Mouse (Mus musculus) kidney, postnatal 0 days (tissue): ENCODE results near the gene Top2a. TPM values are rescaled to one million over a fixed set of nuclear protein-coding genes. Genes with fewer than 3 reads are reported as not detected.

Experiments used
- ATAC-seq: fragments of 200-750 bp; cut with Nextera tagmentation; replicated peaks from 2 replicates; pipeline ENCODE4 v1.8.0; 2017; ENCODE audit warnings: low read depth, moderate number of reproducible peaks, moderate TSS enrichment, moderate library complexity; ENCODE audit not compliant: low FRiP score
- DNase-seq: peaks from one replicate; pipeline ENCODE4 v3.0.0-alpha.2; 2016; ENCODE audit warnings: low spot score
- H3K27ac ChIP-seq: fragments of 300-500 bp; sonication (generic); 2 replicates; pipeline ENCODE4 v1.5.1; 2014; ENCODE audit warnings: mild to moderate bottlenecking
- H3K27me3 ChIP-seq: fragments of 300-500 bp; sonication (generic); 2 replicates; pipeline ENCODE4 v1.6.1; 2014; ENCODE audit warnings: low read length, mixed read lengths; ENCODE audit not compliant: insufficient read depth
- H3K36me3 ChIP-seq: fragments of 300-500 bp; sonication (generic); 2 replicates; pipeline ENCODE4 v1.6.1; 2014; ENCODE audit warnings: low read length, mixed read lengths; ENCODE audit not compliant: insufficient read depth
- H3K4me1 ChIP-seq: fragments of 300-500 bp; sonication (generic); replicated peaks from 2 replicates; pipeline ENCODE4 v1.6.1; 2014; ENCODE audit warnings: antibody characterized with exemption, low read length, mixed read lengths; ENCODE audit not compliant: insufficient read depth
- H3K4me2 ChIP-seq: fragments of 300-500 bp; sonication (generic); 2 replicates; pipeline ENCODE4 v1.6.1; 2014; ENCODE audit warnings: mild to moderate bottlenecking, low read length, moderate library complexity, mixed read lengths
- H3K4me3 ChIP-seq: fragments of 300-500 bp; sonication (generic); replicated peaks from 2 replicates; pipeline ENCODE4 v1.5.1; 2014; ENCODE audit warnings: low read depth, low read length
- H3K9ac ChIP-seq: fragments of 300-500 bp; sonication (generic); 2 replicates; pipeline ENCODE4 v1.6.1; 2014; ENCODE audit warnings: low read depth, low read length
- H3K9me3 ChIP-seq: fragments of 300-500 bp; sonication (generic); replicated peaks from 2 replicates; pipeline ENCODE4 v1.6.1; 2016; ENCODE audit warnings: low read length, inconsistent platforms, mixed read lengths
- CTCF ChIP-seq: IDR thresholded peaks from 2 replicates; pipeline ENCODE4 v1.5.1; 2016; ENCODE audit warnings: antibody characterized with exemption, low read depth, mild to moderate bottlenecking, moderate library complexity
- WGBS: fragments of 180-500 bp; shearing (Covaris S2); extraction: QIAGEN DNeasy Blood & Tissue Kit; methylation state at CpG from one replicate; pipeline ENCODE4 v1.1.7; 2014; 5-methylcytosine and 5-hydroxymethylcytosine counted together
- polyA plus RNA-seq: library from polyadenylated mRNA; unstranded; fragments of >200 nt; fragmentation: Nextera tagmentation; extraction: Ambion mirVana; gene quantifications from 2 replicates; pipeline ENCODE4 v1.2.1, GENCODE M21; 2015

The Top2a gene
- polyA plus RNA-seq, 1 experiment from 2014 or later: 70.5 TPM

DNA sequence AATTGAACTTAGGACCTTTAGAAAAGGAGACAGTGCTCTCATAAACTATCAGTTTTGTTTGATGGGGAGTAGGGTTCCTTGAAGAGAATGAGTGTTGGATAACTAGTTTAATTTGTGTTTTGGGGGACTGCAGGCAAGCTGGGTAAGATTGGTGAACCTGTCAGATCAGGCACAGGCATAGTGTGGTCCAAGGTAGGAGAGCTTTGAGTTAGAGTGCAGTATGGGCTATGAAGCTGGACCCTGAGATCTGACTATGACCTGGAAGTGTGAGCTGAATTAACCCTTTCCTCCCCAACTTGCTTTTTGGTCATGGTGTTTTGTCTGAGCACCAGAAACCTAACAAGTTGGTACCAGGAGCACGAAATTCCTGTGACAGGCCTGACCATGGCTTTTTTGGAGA is 10.1 kb downstream of the Top2a start:
- Histone ChIP-seq H3K27me3 (no peaks in the 10 kb centered on the region), H3K36me3 (peaks cover 37% of the 10 kb centered on the region), H3K4me3 (no peak overlapping the region), H3K4me1 (no peaks in the 10 kb centered on the region), H3K9me3 (no peaks in the 10 kb centered on the region), H3K9ac (no peak overlapping the region), H3K27ac (no peak overlapping the region), H3K4me2 (no peak overlapping the region)
- no peak for TF ChIP-seq CTCF
- 81% methylated on average over 1 of the region's 1 CpGs for WGBS
- ATAC-seq (no peak), DNase-seq (no peak)

DNA sequence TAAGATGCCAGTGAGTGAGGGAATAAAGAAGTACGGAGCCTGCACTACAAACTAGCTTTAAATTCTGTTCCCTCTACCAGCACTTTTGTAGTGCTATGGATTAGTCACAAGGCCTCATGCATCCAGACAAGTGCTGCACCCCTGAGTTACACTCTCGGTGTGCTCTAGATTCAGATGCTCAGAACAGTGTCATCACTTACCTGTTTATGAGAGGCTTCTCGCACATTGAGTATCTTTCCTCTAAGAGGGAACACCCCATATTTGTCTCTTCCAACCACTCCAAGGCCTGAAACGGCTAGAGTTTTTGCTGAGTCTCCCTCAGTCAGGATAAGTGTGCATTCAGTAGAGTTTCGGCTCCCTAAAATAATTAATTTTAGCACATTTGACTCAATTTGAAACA is 13.3 kb downstream of the Top2a start:
- Histone ChIP-seq H3K27me3 (no peaks in the 10 kb centered on the region), H3K4me2 (no peak overlapping the region), H3K36me3 (peaks cover 35% of the 10 kb centered on the region), H3K27ac (no peak overlapping the region), H3K9ac (no peak overlapping the region), H3K9me3 (no peaks in the 10 kb centered on the region), H3K4me1 (no peaks in the 10 kb centered on the region), H3K4me3 (no peak overlapping the region)
- DNase-seq (no peak), ATAC-seq (no peak)
- WGBS: 94% methylated on average over 5 of the region's 5 CpGs
- no peak for TF ChIP-seq CTCF

DNA sequence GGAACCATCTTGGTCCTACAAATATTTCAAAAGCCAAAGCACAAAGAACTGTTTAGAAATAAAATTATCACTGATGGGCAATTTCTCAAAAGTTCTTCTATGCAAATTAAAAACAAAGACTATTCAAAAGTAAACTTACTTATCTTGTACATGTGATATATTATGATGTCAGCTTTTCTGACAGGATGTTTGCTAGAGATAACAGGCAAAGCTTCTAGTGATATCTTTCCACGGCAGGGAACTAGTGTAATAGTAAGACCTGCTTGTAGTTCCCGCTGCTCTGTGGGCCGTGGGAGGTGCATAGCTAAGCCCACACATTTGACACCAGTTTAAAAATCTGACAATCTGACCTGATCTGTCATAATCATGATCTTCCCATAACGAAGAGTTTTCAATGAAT is 13.9 kb downstream of the Top2a start:
- no peak for TF ChIP-seq CTCF
- no peak overlapping the region for H3K4me2 ChIP-seq
- H3K9me3 ChIP-seq: no peaks in the 10 kb centered on the region
- H3K36me3 ChIP-seq: peaks cover 33% of the 10 kb centered on the region
- 86% methylated on average over 4 of the region's 4 CpGs for WGBS
- ATAC-seq (no peak), DNase-seq (no peak)
- H3K27me3 ChIP-seq: no peaks in the 10 kb centered on the region
- H3K4me3 ChIP-seq: no peak overlapping the region
- no peak overlapping the region for H3K9ac ChIP-seq
- no peak overlapping the region for H3K27ac ChIP-seq
- no peaks in the 10 kb centered on the region for H3K4me1 ChIP-seq

DNA sequence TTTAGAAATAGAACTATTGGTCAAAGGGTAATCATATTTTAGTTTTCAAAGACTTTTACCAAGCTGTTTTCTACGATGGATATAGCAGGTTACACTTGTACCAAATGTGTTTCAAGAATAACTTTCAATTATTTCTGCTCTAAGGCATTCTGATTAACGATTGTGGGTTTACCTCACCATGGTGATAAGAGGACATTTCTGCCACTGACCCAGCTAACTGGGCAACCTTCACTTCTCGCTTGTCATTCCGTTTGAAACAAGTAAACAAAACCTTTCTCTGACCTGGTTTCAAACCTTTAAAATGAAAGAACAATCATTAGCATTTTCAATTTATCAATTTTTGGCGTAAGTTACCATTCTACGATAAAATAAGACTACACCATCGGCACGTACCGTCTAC is 17.2 kb downstream of the Top2a start:
- Histone ChIP-seq H3K4me3 (no peak overlapping the region), H3K36me3 (peaks cover 23% of the 10 kb centered on the region), H3K4me1 (no peaks in the 10 kb centered on the region), H3K27me3 (no peaks in the 10 kb centered on the region), H3K27ac (no peak overlapping the region), H3K4me2 (no peak overlapping the region), H3K9me3 (no peaks in the 10 kb centered on the region), H3K9ac (no peak overlapping the region)
- no peak for ATAC-seq
- 92% methylated on average over 9 of the region's 9 CpGs for WGBS
- no peak for TF ChIP-seq CTCF
- no peak for DNase-seq

DNA sequence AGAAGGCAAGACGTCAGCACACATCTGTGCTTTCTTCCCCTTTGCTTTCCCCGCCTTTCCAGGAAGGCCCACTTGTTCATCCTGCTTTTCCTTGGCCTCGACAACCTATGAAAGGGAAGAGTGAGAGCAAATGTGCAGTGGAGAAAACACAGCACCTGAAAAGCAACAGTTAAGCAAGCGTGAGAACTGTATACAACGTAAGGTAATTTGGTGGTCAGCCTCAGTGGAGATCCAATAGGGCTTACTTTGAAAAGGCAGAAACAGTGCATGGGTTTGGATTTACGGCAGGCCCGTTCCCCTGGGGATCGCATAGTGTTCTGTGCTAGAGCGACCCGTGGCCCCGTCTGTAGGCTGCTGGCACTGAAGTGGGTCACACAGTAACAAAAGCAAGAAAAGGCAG is 24.7 kb downstream of the Top2a start:
- DNase-seq (no peak), ATAC-seq (no peak)
- Histone ChIP-seq H3K4me1 (no peaks in the 10 kb centered on the region), H3K9ac (no peak overlapping the region), H3K4me2 (no peak overlapping the region), H3K27me3 (no peaks in the 10 kb centered on the region), H3K36me3 (peaks cover 30% of the 10 kb centered on the region; the same call in 1 of the 2 replicates), H3K9me3 (no peaks in the 10 kb centered on the region), H3K27ac (no peak overlapping the region), H3K4me3 (no peak overlapping the region)
- whole genome bisulfite sequencing: 78% methylated on average over 11 of the region's 11 CpGs
- no peak for TF ChIP-seq CTCF

DNA sequence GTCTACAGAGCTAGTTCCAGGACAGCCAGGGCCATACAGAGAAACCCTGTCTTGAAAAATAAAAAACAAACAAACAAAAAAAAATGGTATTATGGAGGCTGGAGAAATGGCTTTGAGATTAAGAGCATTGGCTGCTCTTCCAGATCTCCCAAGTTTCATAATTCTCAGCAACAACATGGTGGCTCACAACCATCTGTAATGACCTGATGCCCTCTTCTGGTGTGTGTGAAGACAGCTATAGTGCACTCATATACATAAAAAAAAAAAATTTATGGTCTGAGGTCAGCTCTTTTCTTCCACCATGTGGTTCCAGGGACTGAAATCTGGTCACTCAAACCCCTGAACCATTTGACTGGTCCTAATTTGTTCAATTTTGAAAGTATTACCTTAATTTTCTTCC is 25.2 kb downstream of the Top2a start:
- Histone ChIP-seq H3K4me1 (no peaks in the 10 kb centered on the region), H3K27ac (no peak overlapping the region), H3K27me3 (no peaks in the 10 kb centered on the region), H3K9ac (no peak overlapping the region), H3K9me3 (no peaks in the 10 kb centered on the region), H3K36me3 (peaks cover 29% of the 10 kb centered on the region; the same call in 1 of the 2 replicates), H3K4me3 (no peak overlapping the region), H3K4me2 (no peak overlapping the region)
- peak; percentile 14 for DNase-seq
- no peak for ATAC-seq
- peak; percentile 50 for TF ChIP-seq CTCF

DNA sequence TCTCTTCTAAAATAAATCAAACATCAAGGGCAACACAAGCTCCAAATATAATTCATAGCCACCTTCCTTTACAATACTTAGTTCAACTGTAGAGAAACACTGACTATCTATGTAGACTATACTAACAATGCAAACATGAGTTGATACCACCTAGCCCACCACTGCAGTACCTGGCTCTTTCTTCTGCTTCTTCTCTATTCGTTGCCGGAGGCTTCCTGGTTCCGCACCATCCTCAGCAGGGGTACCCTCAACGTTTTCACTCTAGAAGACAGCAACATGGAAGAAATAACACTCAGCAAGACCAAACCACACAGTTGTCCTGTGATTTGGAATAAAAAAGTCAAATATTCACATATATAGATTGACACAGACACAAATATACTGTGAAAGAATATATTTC is 26.3 kb downstream of the Top2a start:
- Histone ChIP-seq H3K4me3 (no peak overlapping the region), H3K27me3 (no peaks in the 10 kb centered on the region), H3K36me3 (peaks cover 34% of the 10 kb centered on the region), H3K4me1 (no peaks in the 10 kb centered on the region), H3K27ac (no peak overlapping the region), H3K9me3 (no peaks in the 10 kb centered on the region), H3K4me2 (no peak overlapping the region), H3K9ac (no peak overlapping the region)
- ATAC-seq (no peak), DNase-seq (no peak)
- WGBS: 81% methylated on average over 4 of the region's 4 CpGs
- no peak for TF ChIP-seq CTCF
